Comparison of ENCODE assay signal across 9 mouse cellular contexts in genomic region chr4:82447061-82447671, GRCm38 (mm10).
DNase-seq lines count a peak whose midpoint lies in the region; ATAC-seq lines count a peak whose summit lies in the region.
"Had no signal": no experiment of that assay in that cellular context is flagged by ENCODE, and none has a peak within 500 bp of the region (broad histone marks: within the 10 kb centered on the region; RNA-seq: fewer than 3 reads in every experiment).

No protein-coding gene starts in this region.

- 17% methylated on average over 8 of the region's 8 CpGs for WGBS in forebrain, embryonic 11.5 days
- WGBS in forebrain, embryonic 10.5 days, result 22% methylated on average over 8 of the region's 8 CpGs
- WGBS in embryonic facial prominence, embryonic 13.5 days, result 17% methylated on average over 8 of the region's 8 CpGs
- WGBS in kidney, embryonic 14.5 days, result 22% methylated on average over 8 of the region's 8 CpGs
- WGBS in limb, embryonic 15.5 days, result 12% methylated on average over 8 of the region's 8 CpGs

- H3K4me2 ChIP-seq in forebrain, embryonic 11.5 days (ENCODE audit: low read depth, low read length, severe bottlenecking), result no peak overlapping the region
- peak overlapping the region; percentile 18 for H3K4me2 ChIP-seq in embryonic facial prominence, embryonic 13.5 days
- no peak overlapping the region for H3K4me2 ChIP-seq in kidney, embryonic 14.5 days (replicated peaks; ENCODE audit: low read depth, low read length)
- H3K4me2 ChIP-seq in limb, embryonic 15.5 days, result 0 out of 2 replicates have a peak overlapping the region, but pooled peaks have one; percentile 22
- H3K4me2 ChIP-seq: limb, embryonic 12.5 days had no signal

- DNase-seq in forebrain, embryonic 11.5 days (ENCODE audit: low spot score), result no peak
- no peak for DNase-seq in forebrain, embryonic 10.5 days (ENCODE audit: extremely low spot score, low spot score)
- DNase-seq in heart, adult 8-10 months (ENCODE audit: low spot score), result peak; percentile 97
- peak; percentile 77 for DNase-seq in ovary, postnatal 36 days (ENCODE audit: low spot score)
- DNase-seq in thymus, postnatal 10 days (ENCODE audit: low spot score in 2 of 2), result no peak

- no peak overlapping the region for H3K27ac ChIP-seq in forebrain, embryonic 11.5 days (ENCODE audit: low read depth, low read length)
- no peak overlapping the region for H3K27ac ChIP-seq in forebrain, embryonic 10.5 days
- H3K27ac ChIP-seq in embryonic facial prominence, embryonic 13.5 days, result peak overlapping the region; percentile 64; the same call in 1 of the 2 replicates
- H3K27ac ChIP-seq in kidney, embryonic 14.5 days (ENCODE audit: low read depth, low read length), result peak overlapping the region; percentile 18; the same call in 1 of the 2 replicates
- peak overlapping the region; percentile 33; the same call in 1 of the 2 replicates for H3K27ac ChIP-seq in limb, embryonic 15.5 days
- H3K27ac ChIP-seq: limb, embryonic 12.5 days had no signal

- ATAC-seq in forebrain, embryonic 11.5 days (replicated peaks; ENCODE audit: low FRiP score), result 0 out of 2 replicates have a peak, but pooled peaks have one; percentile 15
- no peak for ATAC-seq in embryonic facial prominence, embryonic 13.5 days (ENCODE audit: insufficient number of reproducible peaks, insufficient read depth, low FRiP score, low TSS enrichment, low read depth)
- ATAC-seq in kidney, embryonic 14.5 days (ENCODE audit: low FRiP score, low TSS enrichment), result peak; percentile 30; the same call in 1 of the 2 replicates
- ATAC-seq in limb, embryonic 15.5 days (ENCODE audit: insufficient number of reproducible peaks, low FRiP score, low TSS enrichment, low read depth), result no peak

- H3K27me3 ChIP-seq in forebrain, embryonic 11.5 days (ENCODE audit: control insufficient read depth, insufficient read depth, low read length), result no peaks in the 10 kb centered on the region
- H3K27me3 ChIP-seq in forebrain, embryonic 10.5 days (ENCODE audit: poor library complexity, severe bottlenecking), result no peaks in the 10 kb centered on the region
- H3K27me3 ChIP-seq in embryonic facial prominence, embryonic 13.5 days, result no peaks in the 10 kb centered on the region
- no peaks in the 10 kb centered on the region for H3K27me3 ChIP-seq in kidney, embryonic 14.5 days (ENCODE audit: control insufficient read depth, insufficient read depth, low read length)
- H3K27me3 ChIP-seq in limb, embryonic 15.5 days, result no peaks in the 10 kb centered on the region
- H3K27me3 ChIP-seq: limb, embryonic 12.5 days had no signal

- no peak overlapping the region for H3K4me3 ChIP-seq in forebrain, embryonic 11.5 days (ENCODE audit: low read depth, low read length)
- H3K4me3 ChIP-seq in forebrain, embryonic 10.5 days, result no peak overlapping the region
- no peak overlapping the region for H3K4me3 ChIP-seq in embryonic facial prominence, embryonic 13.5 days
- H3K4me3 ChIP-seq in kidney, embryonic 14.5 days (ENCODE audit: low read length), result no peak overlapping the region
- no peak overlapping the region for H3K4me3 ChIP-seq in limb, embryonic 15.5 days
- H3K4me3 ChIP-seq: limb, embryonic 12.5 days had no signal

- H3K9ac ChIP-seq in forebrain, embryonic 11.5 days (ENCODE audit: low read length), result no peak overlapping the region
- H3K9ac ChIP-seq in embryonic facial prominence, embryonic 13.5 days, result no peak overlapping the region
- H3K9ac ChIP-seq in kidney, embryonic 14.5 days (ENCODE audit: low read depth, low read length), result no peak overlapping the region
- no peak overlapping the region for H3K9ac ChIP-seq in limb, embryonic 15.5 days
- H3K9ac ChIP-seq: limb, embryonic 12.5 days had no signal

- H3K36me3 ChIP-seq in forebrain, embryonic 11.5 days (ENCODE audit: control insufficient read depth, insufficient read depth, low read length), result no peaks in the 10 kb centered on the region
- no peaks in the 10 kb centered on the region for H3K36me3 ChIP-seq in forebrain, embryonic 10.5 days (replicated peaks)
- H3K36me3 ChIP-seq in embryonic facial prominence, embryonic 13.5 days, result no peaks in the 10 kb centered on the region
- no peaks in the 10 kb centered on the region for H3K36me3 ChIP-seq in kidney, embryonic 14.5 days (ENCODE audit: control insufficient read depth, insufficient read depth, low read length)
- H3K36me3 ChIP-seq in limb, embryonic 15.5 days, result no peaks in the 10 kb centered on the region
- H3K36me3 ChIP-seq: limb, embryonic 12.5 days had no signal

- H3K9me3 ChIP-seq in forebrain, embryonic 11.5 days (ENCODE audit: control insufficient read depth, low read length), result no peaks in the 10 kb centered on the region
- H3K9me3 ChIP-seq in forebrain, embryonic 10.5 days, result no peaks in the 10 kb centered on the region
- no peaks in the 10 kb centered on the region for H3K9me3 ChIP-seq in embryonic facial prominence, embryonic 13.5 days
- H3K9me3 ChIP-seq in kidney, embryonic 14.5 days (ENCODE audit: control insufficient read depth, low read length), result no peaks in the 10 kb centered on the region
- H3K9me3 ChIP-seq in limb, embryonic 15.5 days, result no peaks in the 10 kb centered on the region
- H3K9me3 ChIP-seq: limb, embryonic 12.5 days had no signal

- no peaks in the 10 kb centered on the region; the same call in 1 of the 2 replicates for H3K4me1 ChIP-seq in forebrain, embryonic 11.5 days (replicated peaks; ENCODE audit: control insufficient read depth, insufficient read depth, low read length)
- peaks cover 18% of the 10 kb centered on the region for H3K4me1 ChIP-seq in forebrain, embryonic 10.5 days
- peaks cover 57% of the 10 kb centered on the region for H3K4me1 ChIP-seq in embryonic facial prominence, embryonic 13.5 days
- H3K4me1 ChIP-seq in kidney, embryonic 14.5 days (ENCODE audit: control insufficient read depth, insufficient read depth, low read length), result peaks cover 31% of the 10 kb centered on the region
- H3K4me1 ChIP-seq in limb, embryonic 15.5 days, result peaks cover 25% of the 10 kb centered on the region

Comparison
In these comparisons a context has a peak if more than half of its experiments do, and no peak if none do; other contexts are left out.
1. ATAC-seq: peak in forebrain, embryonic 11.5 days (single experiment) and kidney, embryonic 14.5 days (single experiment); none in embryonic facial prominence, embryonic 13.5 days (single experiment) and limb, embryonic 15.5 days (single experiment).
2. DNase-seq: peak in heart, adult 8-10 months (single experiment) and ovary, postnatal 36 days (single experiment); none in forebrain, embryonic 11.5 days (single experiment), forebrain, embryonic 10.5 days (single experiment) and thymus, postnatal 10 days (0 of 2).
3. H3K27ac ChIP-seq: peak in embryonic facial prominence, embryonic 13.5 days (single experiment), kidney, embryonic 14.5 days (single experiment) and limb, embryonic 15.5 days (single experiment); none in forebrain, embryonic 11.5 days (single experiment) and forebrain, embryonic 10.5 days (single experiment).
4. H3K4me2 ChIP-seq: peak in embryonic facial prominence, embryonic 13.5 days (single experiment) and limb, embryonic 15.5 days (single experiment); none in forebrain, embryonic 11.5 days (single experiment) and kidney, embryonic 14.5 days (single experiment).